Mouse (Mus musculus) thymus, postnatal 36 days (tissue): ENCODE measurements around the gene Robo2.

Experiments
- DNase-seq, 2 experiments: peaks; one replicate each; pipeline ENCODE4 v3.0.0; 2022; ENCODE audit warnings: mixed read lengths in 2 of 2

The Robo2 gene

DNA sequence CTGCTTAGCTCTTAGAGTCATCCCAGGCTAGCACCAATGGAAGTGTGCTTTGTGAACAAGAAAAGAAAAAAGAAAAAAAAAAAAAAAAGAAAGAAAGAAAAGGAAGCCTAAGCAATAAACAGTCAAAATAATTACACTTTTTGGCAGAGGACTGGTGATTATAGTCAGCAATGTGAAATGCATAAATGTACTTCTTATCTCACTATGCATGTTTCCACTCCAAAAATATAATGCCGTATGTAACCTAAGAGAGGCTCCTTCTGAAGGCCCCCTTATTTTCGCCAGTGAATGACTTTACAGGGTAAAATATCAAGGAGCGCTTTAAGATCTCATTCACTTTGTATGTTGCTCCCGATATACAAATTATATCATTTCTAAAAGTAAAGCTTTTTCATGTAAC lies 496.2 kb downstream of the Robo2 start:
- DNase-seq, result no peak

DNA sequence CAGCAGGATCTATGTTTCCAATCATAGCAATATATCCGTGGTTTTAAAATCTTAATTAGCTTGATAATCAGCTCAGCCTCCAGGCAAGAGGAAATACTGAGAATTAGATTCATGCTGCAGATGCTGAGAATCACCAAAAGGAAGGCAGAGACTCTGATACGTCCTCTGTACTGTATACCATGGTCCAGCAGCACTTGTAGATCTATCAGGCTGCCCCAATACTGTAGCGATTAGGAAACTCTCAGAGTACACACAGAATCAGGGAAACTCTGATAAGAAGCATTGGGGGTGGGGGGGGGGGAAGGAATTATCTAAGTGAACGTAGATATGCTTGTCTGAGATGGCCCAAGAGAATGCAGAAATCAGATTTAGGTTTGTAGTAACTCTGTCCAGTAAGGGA lies 496.7 kb downstream of the Robo2 start:
- no peak for DNase-seq

DNA sequence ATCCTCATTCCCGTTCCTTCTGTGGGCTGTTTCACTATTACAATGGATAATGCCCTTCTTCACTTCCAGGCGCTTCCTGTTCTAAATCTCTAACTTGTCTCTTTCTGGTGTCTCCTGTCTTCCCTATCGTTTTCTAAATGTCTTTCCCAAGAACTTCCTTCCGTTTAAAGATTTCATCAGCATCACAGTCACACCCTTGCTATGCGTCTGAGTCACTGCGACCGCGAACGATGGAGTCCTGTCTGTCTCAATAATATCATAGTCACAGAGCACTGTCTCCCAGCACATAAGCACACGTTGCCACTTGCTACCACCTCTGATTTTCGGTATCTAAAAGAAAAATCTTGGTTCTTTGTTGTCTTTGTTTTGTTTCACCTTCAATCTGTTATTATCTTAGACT lies 503.1 kb downstream of the Robo2 start:
- DNase-seq, result no peak

DNA sequence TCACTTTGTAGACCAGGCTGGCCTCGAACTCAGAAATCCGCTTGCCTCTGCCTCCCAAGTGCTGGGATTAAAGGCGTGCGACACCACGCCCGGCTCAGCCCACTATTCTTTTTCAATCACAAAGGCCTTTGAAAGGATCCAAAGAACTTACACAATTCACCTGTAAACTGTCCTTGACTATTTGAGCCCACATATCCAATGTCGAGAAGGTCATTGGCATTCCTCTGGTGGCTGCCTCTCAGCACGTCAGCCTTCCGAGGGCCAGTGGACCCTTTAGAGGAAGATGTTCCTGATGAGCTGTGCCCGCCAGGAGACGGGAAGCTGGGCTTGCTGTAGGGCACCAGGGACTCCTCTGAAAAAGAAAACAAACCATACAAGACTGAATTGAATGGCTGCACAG lies 514.8 kb downstream of the Robo2 start:
- no peak for DNase-seq

DNA sequence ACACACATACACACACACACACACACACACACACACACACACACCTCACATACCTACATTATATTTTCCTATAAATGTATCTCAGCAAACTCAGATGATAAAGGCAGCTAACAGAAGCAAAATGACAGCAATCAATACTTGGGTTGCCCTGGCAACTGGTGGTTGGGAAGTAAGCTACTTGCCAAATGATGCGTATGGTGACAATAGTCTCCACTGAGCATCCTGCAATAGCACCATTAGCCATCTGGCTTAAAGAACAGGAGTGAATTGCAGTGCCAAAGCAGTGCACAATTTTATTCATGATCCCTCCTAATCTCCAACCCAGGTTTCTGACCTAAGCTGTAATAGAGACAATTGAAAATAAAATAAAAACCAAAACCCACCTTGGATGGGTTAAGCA lies 529.7 kb downstream of the Robo2 start:
- no peak for DNase-seq

- no peak for DNase-seq
Measured at GRCm38 (mm10) chr16:73877973-73878372, 533.7 kb downstream of the Robo2 start.

GRCm38 (mm10) chr16:73874991-73875390 lies 536.6 kb downstream of the Robo2 start:
- no peak for DNase-seq

- DNase-seq, result no peak
Measured at GRCm38 (mm10) chr16:73873828-73874558, 537.6 kb downstream of the Robo2 start.

DNA sequence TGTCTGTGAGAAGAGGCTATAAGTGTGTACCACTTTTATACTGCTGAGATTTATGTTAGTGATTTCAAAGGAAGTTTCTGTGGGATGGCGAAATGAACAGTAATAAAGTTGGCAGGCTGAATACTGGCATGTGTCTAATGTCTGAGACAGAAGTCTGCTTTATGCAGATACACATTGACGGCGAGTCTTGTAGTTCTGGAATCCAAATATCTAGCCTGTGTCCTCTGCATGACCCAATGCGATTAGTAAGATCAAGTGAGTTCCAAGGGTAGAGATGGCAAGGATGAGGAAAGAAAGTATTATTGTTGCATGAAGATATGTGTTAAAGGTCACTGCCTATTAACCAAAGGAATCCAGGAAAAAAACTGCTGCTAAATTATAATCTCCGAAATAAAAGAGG lies 541.3 kb downstream of the Robo2 start:
- no peak for DNase-seq

GRCm38 (mm10) chr16:73869527-73870212 lies 542.0 kb downstream of the Robo2 start:
- no peak for DNase-seq

- no peak for DNase-seq
Measured at GRCm38 (mm10) chr16:73864625-73865024, 547.0 kb downstream of the Robo2 start.

- no peak for DNase-seq
Measured at GRCm38 (mm10) chr16:73863748-73864147, 547.9 kb downstream of the Robo2 start.

GRCm38 (mm10) chr16:73858717-73859116 lies 552.9 kb downstream of the Robo2 start:
- no peak for DNase-seq

DNA sequence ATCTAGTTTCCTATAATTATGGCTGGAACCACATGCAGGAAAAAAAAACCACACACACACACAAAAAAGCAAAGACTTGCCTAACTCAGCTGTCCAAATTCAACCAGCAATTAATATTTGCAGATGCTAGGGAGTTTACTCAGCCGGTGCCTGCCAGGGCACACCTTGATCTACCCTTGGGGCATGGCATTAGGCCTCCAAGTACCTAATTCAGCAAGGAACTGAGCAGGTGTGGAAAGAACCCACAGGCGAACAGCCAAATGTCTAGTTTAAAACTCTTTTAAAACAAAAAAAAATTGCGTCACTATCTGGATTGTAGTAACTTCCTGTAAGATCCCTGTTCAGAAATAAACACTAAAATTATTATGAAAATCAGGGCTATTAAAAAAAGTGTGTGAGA lies 555.8 kb downstream of the Robo2 start:
- no peak for DNase-seq
